Mouse (Mus musculus): ENCODE measurements around the gene Hoxd1.

GRCm38 (mm10) chr2:74781386-74781785 is 18.6 kb downstream of the Hoxd1 start:
- no peak for TF ChIP-seq CTCF (IDR thresholded peaks at IDR 0.05; ENCODE audit: low read depth, low read length)
- no peak for TF ChIP-seq POLR2A (IDR thresholded peaks at IDR 0.05; ENCODE audit: extremely low read depth, insufficient read depth, low read length)
